Mouse (Mus musculus): ENCODE data around the gene Gm20388. TPM values are rescaled to one million over a fixed set of nuclear protein-coding genes. Genes with fewer than 3 reads are reported as not detected.

Gm20388 gene
- polyA plus RNA-seq, 1 experiment: not detected

DNA sequence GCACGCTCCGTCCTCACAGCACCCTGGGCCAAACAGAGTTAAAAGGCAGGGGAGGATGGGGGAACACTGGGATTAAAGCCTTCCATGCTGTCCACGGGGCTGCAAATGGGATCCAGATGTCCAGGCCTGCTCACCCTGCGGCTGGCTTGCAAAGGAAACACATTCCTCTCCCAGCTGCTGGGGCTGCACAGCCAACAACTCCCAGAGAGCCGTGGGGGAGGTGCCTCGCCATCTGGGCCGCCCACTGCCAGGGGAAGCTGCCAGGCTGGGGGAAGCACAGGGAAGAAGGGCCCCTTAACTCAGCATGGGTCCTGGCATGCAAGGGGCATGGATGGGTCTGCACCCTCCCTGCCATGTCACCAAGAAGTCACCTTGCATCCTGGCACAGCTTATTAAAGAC is 2750.5 kb downstream of the Gm20388 start:
- 18% methylated on average over 7 of the region's 7 CpGs for WGBS
- H3K27ac ChIP-seq (ENCODE audit: insufficient read depth, low read depth, low read length): no peak overlapping the region
- H3K4me1 ChIP-seq (ENCODE audit: control insufficient read depth, insufficient read depth, low read length): peaks cover 37% of the 10 kb centered on the region
- H3K4me3 ChIP-seq (ENCODE audit: insufficient read depth, low read depth, low read length): no peak overlapping the region
- TF ChIP-seq CTCF (IDR thresholded peaks at IDR 0.05; ENCODE audit: insufficient read depth, low read depth, low read length): no peak
- TF ChIP-seq POLR2A (IDR thresholded peaks at IDR 0.05; ENCODE audit: insufficient read depth, low read depth, low read length): no peak

DNA sequence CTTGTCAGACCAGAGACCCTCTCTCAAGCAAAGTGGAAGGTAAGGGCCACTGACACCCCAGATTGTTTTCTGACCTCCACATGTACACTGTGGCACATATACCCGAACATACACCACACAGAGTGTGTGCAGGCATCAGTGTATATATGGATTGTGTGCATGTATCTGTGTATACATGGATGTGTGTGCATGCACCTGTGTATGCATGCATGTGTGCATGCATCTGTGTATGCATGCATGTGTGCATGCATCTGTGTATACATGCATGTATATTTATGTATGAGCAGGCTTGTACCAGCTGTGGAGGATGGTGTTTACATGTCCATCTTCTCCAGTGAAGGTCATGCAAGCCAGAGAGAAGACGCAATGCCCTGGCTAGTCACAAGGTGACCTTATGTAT is 2751.3 kb downstream of the Gm20388 start:
- H3K4me1 ChIP-seq (ENCODE audit: control insufficient read depth, insufficient read depth, low read length): peaks cover 44% of the 10 kb centered on the region
- TF ChIP-seq POLR2A (IDR thresholded peaks at IDR 0.05; ENCODE audit: insufficient read depth, low read depth, low read length) (no peak), CTCF (IDR thresholded peaks at IDR 0.05; ENCODE audit: insufficient read depth, low read depth, low read length) (no peak)
- H3K4me3 ChIP-seq (ENCODE audit: insufficient read depth, low read depth, low read length): no peak overlapping the region
- 92% methylated on average over 2 of the region's 2 CpGs for WGBS
- no peak overlapping the region for H3K27ac ChIP-seq (ENCODE audit: insufficient read depth, low read depth, low read length)

DNA sequence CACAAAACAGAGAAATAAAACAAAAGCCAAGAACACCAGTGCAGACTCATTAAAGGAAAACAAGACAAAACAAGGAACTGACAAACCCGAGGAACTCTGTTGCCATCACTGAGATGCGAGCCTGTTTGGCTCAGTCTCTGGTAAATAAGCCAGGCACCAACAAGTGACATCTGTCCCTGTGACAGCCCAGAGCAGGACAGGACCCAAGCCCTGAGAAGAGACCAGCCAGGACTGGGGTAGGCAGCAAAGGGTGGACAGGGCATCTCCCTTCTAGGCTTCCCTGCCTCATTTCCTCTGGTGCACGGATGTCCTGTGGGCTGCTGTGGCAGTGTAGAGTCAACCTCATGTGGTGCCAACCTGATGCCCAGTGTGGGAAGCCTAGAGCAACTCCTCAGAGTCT is 2752.5 kb downstream of the Gm20388 start:
- TF ChIP-seq CTCF (IDR thresholded peaks at IDR 0.05; ENCODE audit: insufficient read depth, low read depth, low read length) (no peak), POLR2A (IDR thresholded peaks at IDR 0.05; ENCODE audit: insufficient read depth, low read depth, low read length) (no peak)
- WGBS: 81% methylated on average over 3 of the region's 3 CpGs
- no peak overlapping the region for H3K27ac ChIP-seq (ENCODE audit: insufficient read depth, low read depth, low read length)
- no peak overlapping the region for H3K4me3 ChIP-seq (ENCODE audit: insufficient read depth, low read depth, low read length)
- H3K4me1 ChIP-seq (ENCODE audit: control insufficient read depth, insufficient read depth, low read length): peaks cover 53% of the 10 kb centered on the region

DNA sequence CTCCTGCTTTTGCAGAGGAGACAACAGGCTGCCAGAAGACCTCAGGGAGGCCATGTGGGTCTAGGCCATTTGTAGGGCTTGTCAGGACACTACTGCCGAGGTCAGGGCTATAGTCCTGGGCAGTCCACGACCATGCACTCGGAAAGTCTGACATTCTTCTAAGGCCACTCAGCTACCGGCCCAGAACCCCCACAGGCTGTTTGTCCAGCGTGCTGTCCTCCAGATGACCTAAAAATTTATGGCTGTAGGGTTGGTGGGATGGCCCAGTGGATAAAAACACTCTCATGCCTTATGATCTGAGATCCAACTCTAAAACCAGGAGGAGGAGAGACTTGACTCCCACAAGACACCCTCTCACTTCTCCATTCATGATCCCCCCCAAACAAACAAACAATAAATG is 2753.0 kb downstream of the Gm20388 start:
- WGBS: 88% methylated on average over 5 of the region's 5 CpGs
- Histone ChIP-seq H3K4me3 (ENCODE audit: insufficient read depth, low read depth, low read length) (no peak overlapping the region), H3K4me1 (ENCODE audit: control insufficient read depth, insufficient read depth, low read length) (peaks cover 53% of the 10 kb centered on the region), H3K27ac (ENCODE audit: insufficient read depth, low read depth, low read length) (no peak overlapping the region)
- no peak for TF ChIP-seq CTCF (IDR thresholded peaks at IDR 0.05; ENCODE audit: insufficient read depth, low read depth, low read length)
- no peak for TF ChIP-seq POLR2A (IDR thresholded peaks at IDR 0.05; ENCODE audit: insufficient read depth, low read depth, low read length)

DNA sequence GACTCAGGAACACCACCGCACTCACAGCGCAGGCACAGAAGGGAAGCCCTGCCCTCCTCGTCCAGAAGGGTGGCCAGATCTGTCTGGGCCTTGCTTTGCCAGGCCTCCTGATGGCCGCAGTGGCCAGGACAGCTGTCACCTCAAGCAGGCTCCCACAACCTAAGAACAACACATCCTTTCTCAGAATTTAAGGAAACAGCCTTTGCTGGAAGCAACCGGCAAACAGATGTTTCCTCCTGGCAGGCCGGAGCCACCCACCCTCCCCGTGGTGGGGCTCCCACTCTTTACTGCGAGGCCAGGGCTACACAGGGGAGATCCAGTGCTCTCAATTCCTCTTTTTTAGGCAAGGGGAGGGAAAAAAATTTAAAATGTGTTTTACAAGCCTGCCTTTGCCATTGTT is 2754.6 kb downstream of the Gm20388 start:
- WGBS: 25% methylated on average over 8 of the region's 8 CpGs
- Histone ChIP-seq H3K4me3 (ENCODE audit: insufficient read depth, low read depth, low read length) (no peak overlapping the region), H3K4me1 (ENCODE audit: control insufficient read depth, insufficient read depth, low read length) (peaks cover 51% of the 10 kb centered on the region), H3K27ac (ENCODE audit: insufficient read depth, low read depth, low read length) (no peak overlapping the region)
- TF ChIP-seq CTCF (IDR thresholded peaks at IDR 0.05; ENCODE audit: insufficient read depth, low read depth, low read length) (no peak), POLR2A (IDR thresholded peaks at IDR 0.05; ENCODE audit: insufficient read depth, low read depth, low read length) (no peak)

- WGBS: 26% methylated on average over 14 of the region's 14 CpGs
- Histone ChIP-seq H3K4me3 (ENCODE audit: insufficient read depth, low read depth, low read length) (no peak overlapping the region), H3K27ac (ENCODE audit: insufficient read depth, low read depth, low read length) (no peak overlapping the region), H3K4me1 (ENCODE audit: control insufficient read depth, insufficient read depth, low read length) (peaks cover 49% of the 10 kb centered on the region)
- no peak for TF ChIP-seq POLR2A (IDR thresholded peaks at IDR 0.05; ENCODE audit: insufficient read depth, low read depth, low read length)
- no peak for TF ChIP-seq CTCF (IDR thresholded peaks at IDR 0.05; ENCODE audit: insufficient read depth, low read depth, low read length)
These were observed 2755.2 kb downstream of the Gm20388 start for GRCm38 (mm10) chr8:122665667-122666316.

- Histone ChIP-seq H3K27ac (ENCODE audit: insufficient read depth, low read depth, low read length) (no peak overlapping the region), H3K4me1 (ENCODE audit: control insufficient read depth, insufficient read depth, low read length) (peaks cover 43% of the 10 kb centered on the region), H3K4me3 (ENCODE audit: insufficient read depth, low read depth, low read length) (no peak overlapping the region)
- 59% methylated on average over 9 of the region's 9 CpGs for WGBS
- no peak for TF ChIP-seq POLR2A (IDR thresholded peaks at IDR 0.05; ENCODE audit: insufficient read depth, low read depth, low read length)
- TF ChIP-seq CTCF (IDR thresholded peaks at IDR 0.05; ENCODE audit: insufficient read depth, low read depth, low read length): no peak
These were observed 2755.7 kb downstream of the Gm20388 start for GRCm38 (mm10) chr8:122666338-122666764.

DNA sequence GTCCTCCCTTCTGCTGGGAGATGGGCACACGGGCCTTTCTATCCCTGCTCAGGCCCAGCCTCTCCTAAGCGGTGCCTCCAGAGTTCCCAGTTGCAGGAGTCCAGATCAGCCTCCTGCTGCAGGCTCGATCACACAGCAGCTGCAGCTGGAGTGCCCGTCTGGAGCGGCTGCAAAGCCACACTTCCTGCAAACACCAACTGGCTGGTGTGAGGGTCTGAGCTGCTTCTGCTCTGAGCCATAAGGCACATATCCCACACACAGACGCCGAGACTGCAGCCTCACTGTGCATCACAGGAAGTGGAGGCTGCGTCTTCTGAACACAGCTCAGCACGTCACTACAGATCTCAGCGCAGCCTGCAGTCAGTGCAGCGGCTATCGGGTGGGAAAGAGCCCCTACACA is 2756.2 kb downstream of the Gm20388 start:
- Histone ChIP-seq H3K27ac (ENCODE audit: insufficient read depth, low read depth, low read length) (no peak overlapping the region), H3K4me1 (ENCODE audit: control insufficient read depth, insufficient read depth, low read length) (peaks cover 41% of the 10 kb centered on the region), H3K4me3 (ENCODE audit: insufficient read depth, low read depth, low read length) (no peak overlapping the region)
- TF ChIP-seq CTCF (IDR thresholded peaks at IDR 0.05; ENCODE audit: insufficient read depth, low read depth, low read length): no peak
- no peak for TF ChIP-seq POLR2A (IDR thresholded peaks at IDR 0.05; ENCODE audit: insufficient read depth, low read depth, low read length)
- 65% methylated on average over 12 of the region's 12 CpGs for WGBS

DNA sequence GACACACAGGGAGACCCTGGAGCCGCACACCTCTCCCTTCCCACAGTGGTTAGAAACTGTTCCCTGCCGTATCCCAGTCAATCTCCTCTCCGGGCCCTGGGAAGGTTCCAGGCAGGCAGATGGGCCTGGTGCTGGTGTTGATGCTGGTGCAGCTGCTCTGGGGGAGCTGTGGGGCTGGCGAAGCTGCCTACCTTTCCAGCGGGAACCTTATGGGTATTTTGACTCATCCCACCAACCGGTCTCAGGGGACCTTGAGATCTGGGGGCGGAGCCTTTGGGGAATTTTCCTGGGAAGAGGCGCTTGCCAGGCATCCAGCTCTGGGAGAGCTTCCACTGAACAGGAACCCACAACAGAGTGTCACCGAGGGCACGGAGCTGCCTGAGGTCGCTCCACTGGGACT is 2757.2 kb downstream of the Gm20388 start:
- H3K27ac ChIP-seq (ENCODE audit: insufficient read depth, low read depth, low read length): no peak overlapping the region
- TF ChIP-seq POLR2A (IDR thresholded peaks at IDR 0.05; ENCODE audit: insufficient read depth, low read depth, low read length): no peak
- no peak for TF ChIP-seq CTCF (IDR thresholded peaks at IDR 0.05; ENCODE audit: insufficient read depth, low read depth, low read length)
- no peak overlapping the region for H3K4me3 ChIP-seq (ENCODE audit: insufficient read depth, low read depth, low read length)
- WGBS: 81% methylated on average over 11 of the region's 11 CpGs
- peaks cover 41% of the 10 kb centered on the region for H3K4me1 ChIP-seq (ENCODE audit: control insufficient read depth, insufficient read depth, low read length)

Measured in olfactory bulb, adult 2 months (tissue).